In genomic region chr3:107238471-107238980, GRCm38 (mm10) we compare ENCODE assay signal across 23 mouse cellular contexts. TPM values are rescaled to one million over a fixed set of nuclear protein-coding genes. Genes with fewer than 3 reads are reported as not detected.
"Had no signal": no experiment of that assay in that cellular context is flagged by ENCODE, and none has a peak within 500 bp of the region (broad histone marks: within the 10 kb centered on the region; RNA-seq: fewer than 3 reads in every experiment).

No protein-coding gene starts in this region.

- H3K9ac ChIP-seq: intestine, embryonic 15.5 days; limb, embryonic 12.5 days; limb, embryonic 15.5 days; liver, embryonic 14.5 days; lung, embryonic 15.5 days; midbrain, embryonic 13.5 days; neural tube, embryonic 13.5 days had no signal

- H3K27ac ChIP-seq: intestine, embryonic 15.5 days; limb, embryonic 12.5 days; limb, embryonic 15.5 days; liver, embryonic 14.5 days; lung, embryonic 15.5 days; midbrain, embryonic 10.5 days; midbrain, embryonic 13.5 days; neural tube, embryonic 13.5 days had no signal

- H3K9me3 ChIP-seq: intestine, embryonic 15.5 days; limb, embryonic 12.5 days; limb, embryonic 15.5 days; lung, embryonic 15.5 days; megakaryocyte, embryonic 14.5 days; midbrain, embryonic 10.5 days; midbrain, embryonic 13.5 days; neural tube, embryonic 13.5 days had no signal

- DNase-seq: kidney, postnatal 4 days; left cerebral cortex, postnatal 4 days; lung, adult 18-20 months; lung, postnatal 10 days; lung, postnatal 36 days; retina, postnatal 1 day; right cerebral cortex, postnatal 25 days; spleen, adult 18-20 months; thymus, adult 2 months; thymus, postnatal 14 days; thymus, postnatal 4 days had no signal

- H3K36me3 ChIP-seq: intestine, embryonic 15.5 days; limb, embryonic 12.5 days; limb, embryonic 15.5 days; lung, embryonic 15.5 days; midbrain, embryonic 10.5 days; midbrain, embryonic 13.5 days; neural tube, embryonic 13.5 days had no signal

- H3K4me1 ChIP-seq: intestine, embryonic 15.5 days had no signal

- H3K4me2 ChIP-seq: intestine, embryonic 15.5 days; limb, embryonic 12.5 days; limb, embryonic 15.5 days; lung, embryonic 15.5 days; midbrain, embryonic 13.5 days; neural tube, embryonic 13.5 days had no signal

- H3K27me3 ChIP-seq: intestine, embryonic 15.5 days; limb, embryonic 15.5 days; neural tube, embryonic 13.5 days had no signal

- ATAC-seq: intestine, embryonic 15.5 days; midbrain, embryonic 13.5 days; midbrain, embryonic 16.5 days had no signal

- H3K4me3 ChIP-seq: intestine, embryonic 15.5 days; limb, embryonic 12.5 days; limb, embryonic 15.5 days; lung, embryonic 15.5 days; megakaryocyte, embryonic 14.5 days; midbrain, embryonic 10.5 days; midbrain, embryonic 13.5 days; myocyte; neural tube, embryonic 13.5 days had no signal

RNA-seq across cellular contexts. Expression of gene Prok1, which starts 1.0 kb away (rescaled TPM):
- polyA plus RNA-seq: intestine, embryonic 15.5 days; kidney, embryonic 14.5 days; lung, embryonic 15.5 days; midbrain, embryonic 10.5 days; midbrain, embryonic 13.5 days; neural tube, embryonic 13.5 days had no signal

RNA-seq across cellular contexts. Expression of gene A630076J17Rik, which starts 8.1 kb away (rescaled TPM):
- polyA plus RNA-seq: intestine, embryonic 15.5 days; kidney, embryonic 14.5 days; limb, embryonic 12.5 days; limb, embryonic 15.5 days; liver, embryonic 14.5 days; midbrain, embryonic 10.5 days; midbrain, embryonic 13.5 days; midbrain, embryonic 16.5 days; myocyte; neural tube, embryonic 13.5 days had no signal

RNA-seq across cellular contexts. Expression of gene Cym, which starts 17.0 kb away (rescaled TPM):
- polyA plus RNA-seq: kidney, embryonic 14.5 days; limb, embryonic 12.5 days; midbrain, embryonic 10.5 days had no signal
